Mouse (Mus musculus): ENCODE results near the gene Pam16.

The Pam16 gene

DNA sequence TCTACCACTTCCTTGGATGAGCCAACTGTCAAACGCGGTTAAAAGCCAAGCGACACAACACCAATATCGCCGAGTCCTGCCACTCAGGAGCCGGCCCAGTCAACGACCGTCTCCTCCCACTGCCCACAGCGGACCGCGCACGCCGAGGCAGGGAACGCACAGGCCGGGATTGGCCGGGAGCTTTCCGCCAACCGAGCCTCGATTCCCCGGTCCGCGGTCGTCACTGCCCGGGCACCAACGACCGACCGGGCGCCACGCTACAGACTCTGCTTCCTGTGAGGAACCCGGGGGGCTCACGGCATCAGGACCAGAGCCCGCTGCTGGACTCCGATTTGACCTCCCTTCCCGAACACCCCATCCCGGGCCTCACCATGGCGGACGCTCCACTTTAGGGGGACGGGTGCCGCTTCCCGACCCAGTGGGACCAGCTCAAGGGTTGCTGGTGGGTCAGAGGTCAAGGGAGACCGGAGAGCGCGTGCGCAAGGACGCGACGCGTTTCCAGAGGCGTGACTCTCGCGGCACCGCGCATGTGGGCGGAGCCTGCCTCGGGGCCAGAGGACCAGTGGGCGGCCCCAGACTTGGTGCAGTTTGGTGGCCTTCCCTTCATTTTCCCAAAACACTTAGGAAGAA is at the start of gene Pam16:
Pam16 (minus strand) TSS at position 508 of the 630 bp plus-strand sequence.
- DNase-seq (ENCODE audit: low spot score): peak; percentile 80

DNA sequence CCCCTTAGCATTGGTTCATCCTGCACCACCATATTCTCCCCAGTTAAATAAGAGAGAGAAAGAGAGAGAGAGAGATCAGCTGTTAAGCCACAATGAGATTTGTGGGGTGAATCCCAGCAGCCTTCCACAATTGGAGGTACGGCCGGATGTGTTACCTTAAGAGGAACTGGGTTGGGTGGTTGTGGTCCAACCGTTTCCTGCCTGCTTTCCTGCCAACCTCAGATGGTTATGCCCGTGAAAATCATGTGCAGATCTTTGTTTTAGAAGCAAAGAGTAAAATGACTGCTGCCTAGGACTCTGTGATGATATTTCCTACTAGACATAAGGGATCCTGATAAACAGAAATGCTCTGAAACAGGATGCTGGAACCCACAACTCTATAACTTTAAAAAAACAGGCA is 49.3 kb upstream of the Pam16 start:
- no peak for DNase-seq (ENCODE audit: low spot score)

DNA sequence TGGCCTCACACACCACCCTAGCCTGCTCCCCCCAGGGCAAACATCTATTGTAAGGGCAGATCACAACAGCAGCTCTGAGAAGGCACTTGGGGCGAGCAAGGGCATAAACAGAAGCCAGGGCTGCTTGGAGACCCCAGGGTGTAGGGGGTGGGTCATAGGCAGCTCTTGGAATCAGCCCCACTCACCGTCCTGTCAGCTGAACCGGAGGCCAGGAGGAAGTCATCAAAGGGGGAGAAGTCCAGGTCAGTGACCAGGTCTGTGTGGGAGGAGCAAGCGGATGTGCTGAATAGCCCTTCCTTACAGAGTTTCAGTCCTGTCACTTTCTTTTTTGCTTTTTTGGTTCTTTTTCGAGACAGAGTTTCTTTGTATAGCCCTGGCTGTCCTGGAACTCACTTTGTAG is 45.5 kb upstream of the Pam16 start:
- DNase-seq (ENCODE audit: low spot score): no peak

DNA sequence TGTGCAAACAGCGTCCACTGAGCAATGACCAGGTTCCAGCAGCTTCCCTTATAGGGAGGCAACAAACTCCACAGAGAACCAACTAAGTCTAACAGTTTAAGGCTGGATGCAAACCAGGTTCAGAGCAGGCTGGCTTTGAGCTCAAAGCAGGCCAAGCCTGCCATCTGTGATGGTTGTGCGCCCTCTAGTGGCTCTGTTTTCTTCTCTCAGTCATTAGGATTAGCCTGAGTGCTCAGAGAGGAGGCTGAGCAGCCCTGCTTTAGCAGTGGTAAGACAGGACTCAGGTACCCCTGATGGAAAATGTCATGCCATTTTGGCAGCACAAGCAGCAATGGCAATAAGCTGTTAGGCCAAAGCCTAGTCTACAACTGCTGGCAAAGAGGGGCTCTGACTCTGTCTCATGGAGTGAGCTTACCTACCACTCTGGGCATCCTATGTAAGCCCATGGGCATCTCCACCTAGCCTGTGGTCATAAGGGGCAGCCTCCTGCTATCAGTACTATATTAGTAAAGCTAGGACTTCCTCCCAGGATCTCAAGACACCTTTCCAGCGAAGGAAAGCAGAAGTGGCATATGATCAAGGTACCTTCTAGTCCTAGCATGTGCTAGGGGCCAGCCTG is 42.5 kb upstream of the Pam16 start:
- peak; percentile 75 for DNase-seq (ENCODE audit: low spot score)

DNA sequence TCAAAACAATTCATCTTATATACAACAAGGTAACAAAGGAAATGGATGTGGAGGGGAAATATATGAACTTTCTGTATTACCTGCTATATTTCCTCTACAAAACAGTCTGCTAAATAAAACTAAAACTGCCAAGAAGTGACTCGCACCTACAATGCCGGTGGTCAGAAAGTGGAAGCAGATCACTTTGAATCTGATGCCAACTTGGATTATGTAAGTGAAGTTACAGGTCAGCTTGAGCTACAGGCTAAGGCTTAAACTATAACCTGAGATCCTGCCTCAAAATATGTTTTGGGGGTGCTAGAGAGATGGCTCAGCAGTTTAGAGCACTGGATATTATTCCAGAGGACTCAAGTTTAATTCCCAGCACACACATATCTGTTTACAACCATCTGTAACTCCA is 40.9 kb upstream of the Pam16 start:
- DNase-seq (ENCODE audit: low spot score): no peak

DNA sequence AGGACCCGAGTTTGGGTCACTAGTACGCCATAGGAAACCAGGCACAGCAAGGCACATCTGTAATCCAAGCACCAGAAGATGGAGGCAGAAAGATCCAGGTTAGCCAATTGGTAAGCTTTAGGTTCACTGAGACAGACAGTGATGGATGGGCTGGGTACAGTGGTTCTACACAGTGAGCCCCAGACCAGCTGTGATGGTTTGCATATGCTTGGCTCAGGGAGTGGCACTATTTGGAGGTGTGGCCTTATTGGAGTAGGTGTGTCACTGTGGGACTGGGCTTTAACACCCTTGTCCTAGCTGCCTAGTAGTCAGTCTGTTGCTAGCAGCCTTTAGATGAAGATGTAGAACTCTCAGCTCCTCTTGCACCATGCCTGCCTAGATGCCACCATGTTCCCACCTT is 39.0 kb upstream of the Pam16 start:
- no peak for DNase-seq (ENCODE audit: low spot score)

DNA sequence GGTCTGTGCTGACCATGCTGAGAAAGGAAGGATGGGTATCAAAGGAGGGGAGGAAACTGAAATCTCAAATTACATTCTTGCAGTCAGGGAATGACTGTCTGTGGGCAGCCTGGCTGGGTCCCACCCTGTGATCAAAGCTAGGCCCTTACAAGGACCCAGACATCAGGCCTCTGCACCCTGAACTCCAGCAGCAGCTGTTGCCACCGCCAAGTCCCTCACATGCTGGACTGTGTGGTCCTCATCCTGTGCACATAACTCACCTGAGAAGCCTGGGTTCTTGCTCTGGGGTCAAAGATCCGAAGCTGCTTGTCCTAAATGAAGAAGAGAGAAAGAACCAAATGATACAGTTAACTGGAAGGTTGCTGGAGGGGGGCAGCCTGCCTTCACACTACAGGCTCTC is 36.8 kb upstream of the Pam16 start:
- no peak for DNase-seq (ENCODE audit: low spot score)

DNA sequence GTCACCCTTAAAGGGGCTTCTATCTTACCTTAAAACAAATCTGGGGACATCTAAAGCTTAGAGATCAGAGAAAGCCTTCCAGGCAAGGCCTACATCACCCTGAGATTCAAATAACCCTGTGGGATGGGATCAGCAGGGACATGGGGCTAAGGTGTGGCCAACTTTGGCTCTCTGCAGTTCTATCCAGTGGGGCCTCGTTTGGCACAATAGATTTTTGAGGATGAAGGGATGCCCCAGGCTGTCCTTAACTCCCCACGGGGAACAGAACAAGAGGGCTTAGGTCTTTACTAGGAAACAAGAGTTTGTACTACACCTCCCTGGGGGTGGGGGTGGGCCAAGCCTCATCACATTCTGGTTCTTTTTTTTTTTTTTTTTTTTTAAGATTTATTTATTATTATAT is 34.5 kb upstream of the Pam16 start:
- DNase-seq (ENCODE audit: low spot score): no peak

DNA sequence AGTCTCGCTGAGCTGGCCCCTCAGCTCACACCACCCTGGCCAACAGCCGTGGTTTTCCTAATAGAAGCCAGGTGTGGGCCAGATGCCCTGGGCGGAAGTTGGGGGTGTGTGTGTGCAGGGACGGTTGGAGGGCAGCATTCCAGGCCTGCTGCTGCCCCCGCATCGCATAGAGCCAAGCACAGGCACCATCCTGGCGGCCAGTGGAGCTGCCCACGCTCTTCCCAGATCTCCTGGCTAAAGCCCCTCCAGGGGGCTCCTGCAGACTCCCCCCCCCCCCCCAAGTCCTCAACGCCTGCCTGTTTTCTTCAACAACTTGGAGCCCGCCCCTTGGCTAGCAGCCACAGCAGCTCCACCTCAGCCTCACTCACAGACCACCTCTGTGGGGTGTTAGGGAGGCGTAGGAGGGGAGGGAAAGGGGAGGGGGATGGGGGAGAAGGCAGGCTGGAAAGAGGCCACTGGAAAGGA is 34.0 kb upstream of the Pam16 start:
- DNase-seq (ENCODE audit: low spot score): no peak

DNA sequence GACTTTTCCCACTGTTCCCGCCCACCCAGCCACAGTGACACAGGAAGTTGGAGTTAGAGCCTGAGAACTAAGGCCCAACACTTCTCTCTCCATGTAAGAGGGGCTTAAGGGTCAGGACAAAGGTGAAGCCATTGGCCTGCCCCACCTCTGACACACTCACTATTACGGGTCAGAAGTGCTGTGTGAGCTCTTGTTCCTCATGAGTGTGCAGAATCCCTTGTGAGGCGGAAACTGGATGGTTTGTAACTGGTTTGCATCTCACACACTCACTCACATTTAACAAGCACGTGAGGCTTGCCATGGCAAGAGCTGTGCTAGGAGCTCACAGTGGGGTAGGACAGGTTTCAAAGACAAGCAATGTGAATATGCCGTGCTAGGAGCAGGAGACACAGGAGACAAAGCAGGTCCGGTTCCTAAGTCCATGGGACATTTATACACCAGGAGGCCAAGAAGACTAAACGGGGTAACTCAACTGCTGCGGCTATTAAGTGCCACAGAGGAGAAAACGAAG is 31.8 kb upstream of the Pam16 start:
- DNase-seq (ENCODE audit: low spot score): no peak

DNA sequence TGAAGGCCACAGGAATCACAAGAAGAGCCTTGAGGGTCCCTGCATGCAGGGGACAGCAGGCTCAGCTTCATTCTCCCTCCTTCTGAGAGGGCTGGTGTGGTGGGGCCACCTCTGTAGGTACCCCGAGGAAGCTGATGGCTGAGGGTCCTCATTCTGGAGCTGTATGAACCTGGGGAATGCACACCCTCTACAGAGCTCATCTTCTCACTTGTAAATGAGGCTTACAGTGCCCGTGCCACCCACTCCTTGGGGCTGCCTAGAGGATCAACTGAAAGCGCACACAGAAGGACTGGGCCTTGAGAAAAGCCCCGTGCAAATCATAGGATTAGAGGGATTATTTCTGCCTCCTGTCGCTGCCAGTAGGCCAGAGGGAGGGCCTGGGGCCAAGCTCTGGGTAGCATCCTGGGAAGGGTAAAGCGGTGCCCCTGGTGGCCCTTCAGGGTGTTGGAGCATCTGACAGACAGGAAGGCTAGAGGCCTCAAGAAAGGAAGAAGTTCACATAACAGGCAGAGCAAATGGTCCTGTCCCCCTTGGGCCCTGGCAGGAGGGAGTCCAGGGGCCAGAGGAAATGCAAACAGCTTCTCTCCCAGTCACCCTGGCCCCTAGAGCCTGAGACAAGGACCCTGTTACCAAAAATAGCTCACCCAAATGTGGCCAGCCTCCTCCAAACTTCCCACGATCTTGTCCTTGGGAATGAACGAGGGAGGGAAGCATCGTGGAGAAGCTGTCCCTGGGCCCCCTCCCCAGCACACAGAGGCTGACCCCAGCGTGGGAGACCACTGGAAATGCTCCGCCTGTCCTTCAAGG is 31.2 kb upstream of the Pam16 start:
- DNase-seq (ENCODE audit: low spot score): no peak

DNA sequence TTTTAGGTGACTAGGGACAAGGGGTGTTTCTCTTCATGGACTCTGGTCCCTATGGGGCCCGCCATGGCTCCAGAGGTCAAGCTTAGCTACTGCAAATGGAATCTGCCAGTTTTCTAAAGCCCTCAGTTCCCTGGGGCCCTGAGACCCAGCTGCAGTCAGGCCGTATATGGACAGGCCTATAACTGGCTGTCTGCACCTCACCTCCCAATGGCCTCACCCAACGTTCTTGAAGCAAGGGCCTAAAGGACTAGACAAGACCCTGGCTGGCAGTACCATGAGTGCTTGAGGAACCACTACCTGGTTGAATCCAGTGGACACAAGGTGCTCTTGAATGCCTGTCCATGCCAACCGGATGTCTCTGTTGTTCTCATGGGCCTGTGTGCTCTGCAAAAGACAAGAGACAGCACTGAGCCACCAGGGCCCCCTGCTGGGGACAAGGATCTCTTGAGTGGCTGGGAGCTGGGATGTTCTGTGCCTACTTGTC is 30.5 kb upstream of the Pam16 start:
- DNase-seq (ENCODE audit: low spot score): no peak

DNA sequence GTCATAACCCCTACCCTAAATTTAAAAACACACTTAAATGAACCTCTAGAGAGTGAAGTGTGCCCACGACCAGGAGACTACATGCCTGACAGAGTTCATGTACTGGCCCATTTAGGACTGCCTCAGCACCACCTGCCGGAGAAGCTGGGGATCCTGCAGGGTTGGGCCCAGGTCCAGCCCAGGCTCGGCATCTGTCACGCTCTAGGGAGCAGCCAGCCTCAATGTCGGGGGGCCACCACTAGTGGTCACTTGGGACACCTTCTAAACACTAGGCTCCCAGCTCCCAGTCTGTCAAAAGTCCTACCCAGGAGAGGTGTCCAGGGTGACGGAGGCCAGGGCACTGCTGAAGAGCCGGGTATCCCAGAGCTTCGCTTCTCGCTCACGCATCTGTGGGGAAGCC is 29.9 kb upstream of the Pam16 start:
- DNase-seq (ENCODE audit: low spot score): no peak

DNA sequence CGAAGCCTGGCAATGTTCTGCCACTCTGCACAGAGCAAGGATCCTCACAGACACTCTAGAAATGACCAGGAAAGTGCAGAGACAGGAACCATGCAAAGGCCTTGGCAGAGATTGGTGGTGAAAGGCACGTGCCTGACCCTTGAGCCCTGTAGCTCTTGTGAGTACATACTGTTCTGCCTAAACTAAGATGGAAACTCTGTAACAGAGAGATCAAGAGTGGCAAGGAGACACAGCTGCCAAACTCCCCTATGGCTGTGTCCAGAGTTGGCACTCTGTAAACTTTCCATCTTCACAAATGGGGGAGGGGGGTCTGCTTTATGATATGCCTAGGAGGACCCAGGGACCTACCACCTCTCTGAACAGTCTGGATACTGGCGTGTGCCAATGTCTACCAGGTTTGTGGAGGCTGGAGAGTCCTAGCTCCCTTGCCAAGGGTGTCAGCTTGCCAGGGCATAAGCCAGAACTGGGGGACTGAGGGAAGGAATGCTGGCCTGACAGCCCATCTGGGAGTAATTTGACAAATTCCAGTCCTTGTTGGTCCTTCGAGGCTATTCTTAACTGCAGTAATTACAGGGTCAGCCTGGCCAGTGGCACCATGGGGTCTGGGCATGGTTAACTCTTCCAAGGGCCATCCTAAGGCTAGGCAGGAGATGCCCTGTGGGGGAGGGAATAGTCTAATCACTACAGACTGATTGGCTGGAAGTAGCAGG is 28.1 kb upstream of the Pam16 start:
- no peak for DNase-seq (ENCODE audit: low spot score)

DNA sequence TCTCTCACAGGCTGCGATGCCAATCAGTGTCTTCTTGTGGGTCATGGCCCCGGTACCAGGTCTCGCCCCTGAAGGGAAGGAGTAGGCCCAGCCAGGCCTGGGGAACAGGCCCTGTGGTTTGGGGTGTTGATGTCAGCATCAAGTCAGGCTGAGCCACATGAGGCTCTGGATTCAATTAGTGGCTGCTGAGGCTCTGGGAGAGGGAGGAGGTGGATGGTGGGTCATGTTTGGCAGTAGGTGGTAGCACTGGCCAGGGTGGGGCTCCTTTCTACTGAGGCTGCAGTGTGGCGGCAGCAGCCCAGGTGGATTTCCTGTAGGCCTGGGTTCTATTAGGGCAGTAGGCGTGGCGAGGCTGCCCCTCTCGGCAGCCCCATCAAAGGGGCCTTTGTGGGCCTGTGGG is 26.8 kb upstream of the Pam16 start:
- no peak for DNase-seq (ENCODE audit: low spot score)

DNA sequence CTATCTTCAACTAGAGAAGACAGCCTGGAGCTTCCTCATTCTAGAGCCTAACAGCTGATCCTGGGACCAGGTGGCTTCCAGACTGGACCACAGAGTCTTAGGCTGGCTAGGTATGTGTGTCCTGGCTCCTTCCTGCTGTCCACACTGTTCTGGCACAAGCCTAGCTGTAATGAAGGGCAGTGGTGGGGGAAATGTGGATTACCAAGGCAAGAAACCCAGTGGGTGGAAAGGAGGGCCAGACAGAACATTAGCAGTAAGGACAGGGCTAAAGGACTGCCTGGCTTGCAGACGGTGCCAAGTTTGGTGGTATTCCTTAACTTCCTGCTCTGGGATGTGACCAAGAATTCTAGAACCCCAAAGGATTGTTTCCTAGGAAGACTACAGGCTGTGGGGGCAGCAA is 26.3 kb upstream of the Pam16 start:
- no peak for DNase-seq (ENCODE audit: low spot score)

DNA sequence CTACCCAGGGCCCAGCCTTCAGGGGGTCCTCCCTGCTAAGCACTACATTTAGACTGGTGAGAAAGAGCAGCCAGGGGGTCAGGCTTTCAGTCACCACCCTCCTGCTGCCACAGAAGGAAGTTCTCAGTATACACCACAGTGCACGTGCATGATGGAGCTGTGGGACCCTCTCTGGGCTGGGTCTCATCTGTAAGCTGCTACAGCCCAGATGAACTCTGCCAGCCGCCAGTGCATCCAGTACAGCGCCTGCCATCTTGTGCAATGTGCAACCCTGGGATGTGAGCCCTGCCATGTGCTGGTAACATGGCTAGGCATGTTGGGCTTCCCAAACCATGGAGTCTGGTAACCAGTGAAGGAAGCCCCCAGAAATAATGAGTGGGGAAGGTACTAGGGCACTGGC is 25.4 kb upstream of the Pam16 start:
- no peak for DNase-seq (ENCODE audit: low spot score)

DNA sequence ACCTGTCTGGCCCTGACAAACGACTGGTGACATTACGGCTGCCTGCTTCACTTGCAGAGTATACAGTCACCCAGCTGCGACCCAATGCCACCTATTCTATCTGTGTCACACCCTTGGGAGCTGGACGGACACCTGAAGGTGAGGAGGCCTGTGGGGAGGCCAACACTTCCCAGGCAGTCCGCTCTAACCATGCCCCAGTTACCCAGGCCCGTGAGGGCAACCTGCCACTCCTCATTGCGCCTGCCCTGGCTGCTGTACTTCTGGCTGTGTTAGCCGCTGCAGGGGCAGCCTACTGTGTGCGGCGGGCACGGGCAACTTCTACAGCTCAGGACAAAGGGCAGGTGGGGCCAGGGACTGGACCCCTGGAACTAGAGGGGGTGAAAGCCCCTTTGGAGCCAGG is 24.9 kb upstream of the Pam16 start:
- DNase-seq (ENCODE audit: low spot score): no peak

DNA sequence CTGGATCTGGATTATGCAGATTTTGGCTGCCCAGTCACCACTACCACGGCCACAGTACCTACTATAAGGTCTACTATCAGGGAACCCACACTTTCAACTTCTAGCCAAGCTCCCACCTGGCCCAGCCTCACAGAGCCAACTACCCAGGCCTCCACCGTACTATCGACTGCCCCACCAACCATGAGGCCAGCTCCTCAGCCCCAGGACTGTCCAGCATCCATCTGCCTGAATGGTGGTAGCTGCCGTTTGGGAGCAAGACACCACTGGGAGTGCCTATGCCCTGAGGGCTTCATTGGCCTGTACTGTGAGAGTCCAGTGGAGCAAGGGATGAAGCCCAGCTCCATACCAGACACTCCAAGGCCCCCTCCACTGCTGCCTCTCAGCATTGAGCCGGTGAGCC is 24.4 kb upstream of the Pam16 start:
- DNase-seq (ENCODE audit: low spot score): no peak

DNA sequence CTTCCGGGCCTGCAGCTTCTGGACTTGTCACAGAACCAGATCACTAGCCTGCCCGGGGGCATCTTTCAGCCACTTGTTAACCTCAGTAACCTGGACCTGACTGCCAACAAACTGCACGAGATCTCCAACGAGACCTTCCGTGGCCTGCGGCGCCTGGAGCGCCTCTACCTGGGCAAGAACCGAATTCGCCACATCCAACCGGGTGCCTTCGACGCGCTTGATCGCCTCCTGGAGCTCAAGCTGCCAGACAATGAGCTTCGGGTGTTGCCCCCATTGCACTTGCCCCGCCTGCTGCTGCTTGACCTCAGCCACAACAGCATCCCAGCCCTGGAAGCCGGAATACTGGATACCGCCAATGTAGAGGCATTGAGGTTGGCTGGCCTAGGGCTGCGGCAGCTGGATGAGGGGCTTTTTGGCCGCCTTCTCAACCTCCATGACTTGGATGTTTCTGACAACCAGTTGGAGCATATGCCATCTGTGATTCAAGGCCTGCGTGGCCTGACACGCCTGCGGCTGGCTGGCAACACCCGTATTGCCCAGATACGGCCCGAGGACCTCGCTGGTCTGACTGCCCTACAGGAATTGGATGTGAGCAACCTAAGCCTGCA is 23.7 kb upstream of the Pam16 start:
- DNase-seq (ENCODE audit: low spot score): no peak

DNA sequence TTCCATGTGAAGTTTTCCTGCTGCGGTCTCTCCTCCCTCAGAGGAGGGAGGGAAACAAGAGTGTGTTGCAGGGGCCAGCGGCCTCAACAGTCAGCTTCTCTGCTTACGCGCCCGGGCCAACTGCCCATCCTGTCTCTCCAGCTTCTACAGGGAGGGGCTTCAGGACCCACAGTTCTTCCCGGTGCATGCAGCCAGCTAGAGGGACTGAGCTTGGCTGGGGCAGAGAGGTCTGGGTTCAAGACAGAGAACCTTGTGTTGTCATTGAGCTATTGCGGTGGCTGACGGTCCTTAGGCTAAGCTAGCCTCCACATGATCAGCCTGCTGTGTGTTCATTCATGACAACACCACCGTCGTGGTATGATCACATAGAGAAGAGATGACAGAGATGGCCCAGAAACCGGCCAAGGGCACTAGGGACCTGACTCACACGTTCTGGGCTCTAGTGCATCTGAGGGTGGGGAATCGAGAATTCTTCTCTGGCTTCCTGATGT is 22.9 kb upstream of the Pam16 start:
- DNase-seq (ENCODE audit: low spot score): no peak

DNA sequence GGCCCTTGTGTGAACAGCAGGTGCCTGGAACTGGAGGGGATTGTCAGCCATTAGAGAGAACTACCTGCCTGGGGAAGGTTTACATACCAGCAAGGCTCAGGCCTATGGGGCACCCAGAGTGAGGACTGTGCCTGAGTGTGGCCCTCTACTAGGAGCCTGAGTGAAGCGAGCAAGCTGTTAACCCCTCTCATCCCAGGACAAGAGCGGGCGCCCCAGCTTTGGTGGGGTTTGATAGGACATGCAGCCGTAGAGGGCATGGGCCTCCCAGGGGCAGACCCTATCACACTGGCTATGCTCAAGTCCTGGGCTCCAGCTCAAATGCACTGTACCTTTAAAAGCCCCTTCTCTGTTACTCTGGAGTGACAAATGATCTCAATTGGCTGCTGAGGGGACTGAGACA is 22.0 kb upstream of the Pam16 start:
- DNase-seq (ENCODE audit: low spot score): no peak
